Comparison of ENCODE assay signal across 21 mouse cellular contexts in genomic region chr11:105678996-105679395, GRCm38 (mm10).
"Had no signal": no experiment of that assay in that cellular context is flagged by ENCODE, and none has a peak within 500 bp of the region (broad histone marks: within the 10 kb centered on the region; RNA-seq: fewer than 3 reads in every experiment).

No protein-coding gene starts in this region.

- H3K27ac ChIP-seq: intestine, embryonic 15.5 days; kidney, postnatal 0 days; limb, embryonic 12.5 days; limb, embryonic 15.5 days; liver, embryonic 12.5 days; liver, embryonic 15.5 days; lung, embryonic 15.5 days; midbrain, embryonic 10.5 days; midbrain, embryonic 13.5 days; neural tube, embryonic 13.5 days; stomach, embryonic 15.5 days had no signal

- DNase-seq: left cerebral cortex, postnatal 4 days; lung, adult 18-20 months; lung, postnatal 10 days; lung, postnatal 36 days; retina, postnatal 1 day; right cerebral cortex, postnatal 25 days; spleen, adult 18-20 months; thymus, postnatal 25 days had no signal

- H3K36me3 ChIP-seq: limb, embryonic 12.5 days; limb, embryonic 15.5 days; liver, embryonic 12.5 days; liver, embryonic 15.5 days; lung, embryonic 15.5 days; midbrain, embryonic 10.5 days; midbrain, embryonic 13.5 days; stomach, embryonic 15.5 days had no signal

- H3K4me1 ChIP-seq: intestine, embryonic 15.5 days; limb, embryonic 12.5 days; limb, embryonic 15.5 days; liver, embryonic 12.5 days; liver, embryonic 15.5 days; lung, embryonic 15.5 days; megakaryocyte, embryonic 14.5 days; midbrain, embryonic 10.5 days; midbrain, embryonic 13.5 days; neural tube, embryonic 13.5 days; stomach, embryonic 15.5 days had no signal

- H3K27me3 ChIP-seq: intestine, embryonic 15.5 days; limb, embryonic 12.5 days; limb, embryonic 15.5 days; liver, embryonic 12.5 days; liver, embryonic 15.5 days; lung, embryonic 15.5 days; megakaryocyte, embryonic 14.5 days; midbrain, embryonic 13.5 days; neural tube, embryonic 13.5 days; stomach, embryonic 15.5 days had no signal

- H3K4me3 ChIP-seq: intestine, embryonic 15.5 days; limb, embryonic 12.5 days; limb, embryonic 15.5 days; liver, embryonic 12.5 days; liver, embryonic 15.5 days; lung, embryonic 15.5 days; megakaryocyte, embryonic 14.5 days; midbrain, embryonic 10.5 days; midbrain, embryonic 13.5 days; myocyte; neural tube, embryonic 13.5 days; stomach, embryonic 15.5 days had no signal
